Mouse (Mus musculus): Measurements from ENCODE around the gene H2afy2. TPM values are rescaled to one million over a fixed set of nuclear protein-coding genes. Genes with fewer than 3 reads are reported as not detected.

H2afy2 gene
- polyA plus RNA-seq, 1 experiment from 2014 or later: 298 TPM

GRCm38 (mm10) chr10:61738126-61738525 lies 45.8 kb downstream of the H2afy2 start:
- no peaks in the 10 kb centered on the region for H3K4me1 ChIP-seq
- 93% methylated on average over 4 of the region's 4 CpGs for WGBS
- no peak overlapping the region for H3K4me3 ChIP-seq
- no peak overlapping the region for H3K27ac ChIP-seq
- no peaks in the 10 kb centered on the region for H3K27me3 ChIP-seq (ENCODE audit: low read depth, poor library complexity, severe bottlenecking)
- peaks cover 63% of the 10 kb centered on the region for H3K36me3 ChIP-seq
- no peaks in the 10 kb centered on the region for H3K9me3 ChIP-seq (replicated peaks)
- no peak for DNase-seq (ENCODE audit: low spot score)

DNA sequence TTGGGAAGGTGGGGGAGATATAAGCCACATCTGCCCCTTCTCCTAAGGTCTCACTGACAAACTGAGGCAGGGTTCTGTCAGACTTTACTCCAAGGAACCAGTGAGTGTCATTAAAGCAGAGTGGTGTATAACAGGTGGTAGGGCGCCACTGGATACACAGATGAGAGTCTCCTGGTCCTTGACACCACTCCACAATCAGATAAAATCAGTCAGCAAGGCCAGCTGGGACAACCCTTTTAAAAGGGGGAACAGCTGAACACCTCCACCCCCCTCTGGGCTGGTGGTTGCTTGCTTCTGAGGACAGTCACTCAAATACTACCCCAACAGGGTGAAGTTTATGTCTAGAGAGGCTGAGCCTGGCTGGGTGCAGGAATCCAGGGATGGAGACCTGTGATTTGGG lies 46.4 kb downstream of the H2afy2 start:
- H3K36me3 ChIP-seq: peaks cover 57% of the 10 kb centered on the region
- H3K27ac ChIP-seq: no peak overlapping the region
- no peaks in the 10 kb centered on the region for H3K4me1 ChIP-seq
- H3K27me3 ChIP-seq (ENCODE audit: low read depth, poor library complexity, severe bottlenecking): no peaks in the 10 kb centered on the region
- H3K4me3 ChIP-seq: no peak overlapping the region
- DNase-seq (ENCODE audit: low spot score): no peak
- 88% methylated on average over 1 of the region's 1 CpGs for WGBS
- no peaks in the 10 kb centered on the region for H3K9me3 ChIP-seq (replicated peaks)

DNA sequence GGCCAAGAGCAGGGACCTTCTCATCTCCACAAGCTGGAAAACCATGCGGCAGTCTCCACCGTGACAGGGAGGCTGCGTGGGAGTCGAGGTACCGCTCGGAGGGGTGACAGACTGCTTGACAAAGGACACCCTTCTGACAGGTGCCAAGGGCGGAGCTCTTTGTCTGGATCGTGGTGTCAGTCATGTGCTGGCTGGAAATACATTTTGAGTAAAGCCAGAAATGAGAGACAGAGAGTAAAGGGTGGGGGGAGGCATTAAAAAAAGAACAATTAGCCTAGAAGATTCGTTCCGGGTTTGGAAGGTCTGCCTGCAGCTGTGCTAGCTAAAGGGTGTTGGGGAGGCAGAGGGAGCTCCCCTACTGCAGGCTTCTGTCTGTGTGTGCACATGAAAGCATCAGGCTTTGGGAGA lies 47.3 kb downstream of the H2afy2 start:
- Histone ChIP-seq H3K36me3 (peaks cover 49% of the 10 kb centered on the region), H3K4me3 (no peak overlapping the region), H3K9me3 (replicated peaks) (no peaks in the 10 kb centered on the region), H3K27ac (no peak overlapping the region), H3K27me3 (ENCODE audit: low read depth, poor library complexity, severe bottlenecking) (no peaks in the 10 kb centered on the region), H3K4me1 (no peaks in the 10 kb centered on the region; the same call in 1 of the 2 replicates)
- WGBS: 78% methylated on average over 10 of the region's 10 CpGs
- no peak for DNase-seq (ENCODE audit: low spot score)

GRCm38 (mm10) chr10:61734377-61734776 lies 49.6 kb downstream of the H2afy2 start:
- Histone ChIP-seq H3K4me3 (no peak overlapping the region), H3K9me3 (replicated peaks) (no peaks in the 10 kb centered on the region), H3K27me3 (ENCODE audit: low read depth, poor library complexity, severe bottlenecking) (no peaks in the 10 kb centered on the region), H3K4me1 (no peaks in the 10 kb centered on the region; the same call in 1 of the 2 replicates), H3K27ac (no peak overlapping the region), H3K36me3 (peaks cover 31% of the 10 kb centered on the region)
- WGBS: 47% methylated on average over 3 of the region's 3 CpGs
- peak; percentile 58 for DNase-seq (ENCODE audit: low spot score)

DNA sequence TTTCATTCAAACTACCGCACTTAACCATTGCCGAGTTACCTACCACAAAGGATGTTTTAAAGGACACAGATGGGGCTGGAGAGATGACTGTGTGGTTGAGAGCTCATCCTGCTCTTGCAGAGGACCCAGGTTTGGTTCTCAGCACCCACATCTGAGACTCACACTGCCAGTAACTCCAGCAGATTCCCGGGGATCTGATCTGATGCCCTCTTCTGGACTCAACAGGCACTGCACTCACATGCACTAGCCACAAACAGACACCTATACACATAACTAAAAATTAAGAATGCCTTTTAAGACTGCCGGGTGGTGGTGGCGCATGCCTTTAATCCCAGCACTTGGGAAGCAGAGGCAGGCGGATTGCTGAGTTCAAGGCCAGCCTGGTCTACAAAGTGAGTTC lies 53.8 kb downstream of the H2afy2 start:
- Histone ChIP-seq H3K9me3 (replicated peaks) (no peaks in the 10 kb centered on the region), H3K27ac (no peak overlapping the region), H3K27me3 (ENCODE audit: low read depth, poor library complexity, severe bottlenecking) (peaks cover 7% of the 10 kb centered on the region; the same call in 1 of the 2 replicates), H3K4me1 (no peaks in the 10 kb centered on the region; the same call in 1 of the 2 replicates), H3K36me3 (peaks cover 5% of the 10 kb centered on the region; the same call in 1 of the 2 replicates), H3K4me3 (no peak overlapping the region)
- 96% methylated on average over 6 of the region's 6 CpGs for WGBS
- DNase-seq (ENCODE audit: low spot score): no peak

DNA sequence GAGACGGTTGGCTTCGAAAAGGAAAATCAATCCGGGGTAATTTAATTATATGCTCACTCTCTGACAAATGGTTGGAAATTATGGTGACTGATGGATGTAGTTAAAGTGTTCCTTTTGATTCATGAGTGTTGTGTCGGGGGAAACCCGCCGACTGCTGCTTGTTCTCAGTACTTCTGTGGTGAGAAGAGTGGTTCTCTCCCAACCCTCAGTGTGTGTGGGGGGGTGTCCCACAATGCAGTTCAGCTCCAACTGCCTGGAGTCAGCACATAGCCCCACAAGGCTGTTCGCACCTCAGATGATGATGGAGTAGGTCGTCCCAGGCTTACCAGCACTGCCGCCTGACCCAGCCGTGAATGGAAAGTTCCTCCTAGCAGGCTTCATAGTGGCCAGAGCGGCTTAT lies 54.8 kb downstream of the H2afy2 start:
- Histone ChIP-seq H3K27ac (no peak overlapping the region), H3K9me3 (replicated peaks) (no peaks in the 10 kb centered on the region), H3K4me1 (no peaks in the 10 kb centered on the region; the same call in 1 of the 2 replicates), H3K4me3 (no peak overlapping the region), H3K27me3 (ENCODE audit: low read depth, poor library complexity, severe bottlenecking) (peaks cover 7% of the 10 kb centered on the region; the same call in 1 of the 2 replicates), H3K36me3 (peaks cover 5% of the 10 kb centered on the region; the same call in 1 of the 2 replicates)
- no peak for DNase-seq (ENCODE audit: low spot score)
- WGBS: 41% methylated on average over 11 of the region's 11 CpGs

DNA sequence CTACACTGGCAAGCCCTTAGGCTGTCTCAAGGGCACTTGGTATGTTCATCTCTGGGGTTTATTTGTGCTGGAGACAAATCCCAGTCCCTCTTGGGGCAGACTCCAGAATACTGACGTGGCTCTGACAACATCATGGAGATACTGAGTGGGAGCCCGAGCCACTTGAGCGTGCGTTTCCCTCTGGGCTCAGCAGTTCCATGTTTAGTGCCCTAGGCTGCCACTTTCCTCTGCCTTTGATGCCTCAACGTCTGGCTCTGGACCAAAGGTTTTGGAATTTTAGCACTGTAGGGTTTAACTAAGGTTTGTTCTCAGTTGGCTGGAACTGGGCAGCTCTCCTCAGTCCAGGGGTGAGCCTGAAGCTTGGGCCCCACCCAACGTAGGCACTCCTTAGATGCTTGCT lies 60.7 kb downstream of the H2afy2 start:
- Histone ChIP-seq H3K27me3 (ENCODE audit: low read depth, poor library complexity, severe bottlenecking) (peaks cover under 1% of the 10 kb centered on the region; the same call in 1 of the 2 replicates), H3K27ac (no peak overlapping the region), H3K9me3 (replicated peaks) (no peaks in the 10 kb centered on the region), H3K4me1 (no peaks in the 10 kb centered on the region), H3K36me3 (no peaks in the 10 kb centered on the region), H3K4me3 (no peak overlapping the region)
- DNase-seq (ENCODE audit: low spot score): no peak
- 75% methylated on average over 6 of the region's 6 CpGs for WGBS

DNA sequence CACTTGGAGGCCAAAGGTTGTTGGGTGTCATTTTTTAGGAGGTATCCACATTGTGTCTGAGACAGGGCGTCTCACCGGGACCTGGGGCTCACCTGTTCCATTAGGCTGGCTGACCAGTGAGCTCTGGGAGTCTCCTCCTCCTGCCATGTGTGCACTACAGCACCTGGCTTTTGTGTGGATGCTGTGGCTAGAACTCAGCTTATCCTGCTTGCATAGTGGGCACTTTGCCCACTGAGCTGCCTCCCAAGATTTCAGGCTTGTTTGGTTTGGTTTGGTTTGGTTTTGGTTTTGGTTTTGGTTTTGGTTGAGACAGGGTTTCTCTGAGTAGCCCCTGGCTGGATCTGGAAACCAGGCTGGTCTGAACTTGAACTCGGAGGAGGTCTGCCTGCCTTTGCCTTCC lies 61.7 kb downstream of the H2afy2 start:
- Histone ChIP-seq H3K27ac (no peak overlapping the region), H3K4me3 (no peak overlapping the region), H3K9me3 (replicated peaks) (no peaks in the 10 kb centered on the region), H3K36me3 (no peaks in the 10 kb centered on the region), H3K27me3 (ENCODE audit: low read depth, poor library complexity, severe bottlenecking) (no peaks in the 10 kb centered on the region), H3K4me1 (no peaks in the 10 kb centered on the region)
- WGBS: 81% methylated on average over 3 of the region's 3 CpGs
- DNase-seq (ENCODE audit: low spot score): no peak

- H3K27me3 ChIP-seq (ENCODE audit: low read depth, poor library complexity, severe bottlenecking): peaks cover 16% of the 10 kb centered on the region; the same call in 1 of the 2 replicates
- no peak for DNase-seq (ENCODE audit: low spot score)
- H3K9me3 ChIP-seq (replicated peaks): no peaks in the 10 kb centered on the region
- H3K27ac ChIP-seq: 0 out of 2 replicates have a peak overlapping the region, but pooled peaks have one; percentile 12
- H3K4me3 ChIP-seq: no peak overlapping the region
- peaks cover 8% of the 10 kb centered on the region for H3K4me1 ChIP-seq
- no peaks in the 10 kb centered on the region for H3K36me3 ChIP-seq
- WGBS: 88% methylated on average over 7 of the region's 7 CpGs
These were observed 63.6 kb downstream of the H2afy2 start for GRCm38 (mm10) chr10:61720331-61720730.

GRCm38 (mm10) chr10:61717406-61718296 lies 66.3 kb downstream of the H2afy2 start:
- Histone ChIP-seq H3K27me3 (ENCODE audit: low read depth, poor library complexity, severe bottlenecking) (peaks cover 17% of the 10 kb centered on the region; the same call in 1 of the 2 replicates), H3K4me3 (no peak overlapping the region), H3K9me3 (replicated peaks) (no peaks in the 10 kb centered on the region), H3K36me3 (no peaks in the 10 kb centered on the region), H3K4me1 (peaks cover 17% of the 10 kb centered on the region), H3K27ac (no peak overlapping the region)
- DNase-seq (ENCODE audit: low spot score): no peak
- WGBS: 90% methylated on average over 12 of the region's 12 CpGs

- Histone ChIP-seq H3K4me1 (peaks cover 17% of the 10 kb centered on the region), H3K27ac (no peak overlapping the region), H3K4me3 (peak overlapping the region; percentile 67; the same call in 1 of the 2 replicates), H3K36me3 (no peaks in the 10 kb centered on the region), H3K9me3 (replicated peaks) (no peaks in the 10 kb centered on the region), H3K27me3 (ENCODE audit: low read depth, poor library complexity, severe bottlenecking) (peaks cover 17% of the 10 kb centered on the region; the same call in 1 of the 2 replicates)
- DNase-seq (ENCODE audit: low spot score): no peak
- 78% methylated on average over 7 of the region's 7 CpGs for WGBS
These were observed 67.7 kb downstream of the H2afy2 start for GRCm38 (mm10) chr10:61715996-61716864.

DNA sequence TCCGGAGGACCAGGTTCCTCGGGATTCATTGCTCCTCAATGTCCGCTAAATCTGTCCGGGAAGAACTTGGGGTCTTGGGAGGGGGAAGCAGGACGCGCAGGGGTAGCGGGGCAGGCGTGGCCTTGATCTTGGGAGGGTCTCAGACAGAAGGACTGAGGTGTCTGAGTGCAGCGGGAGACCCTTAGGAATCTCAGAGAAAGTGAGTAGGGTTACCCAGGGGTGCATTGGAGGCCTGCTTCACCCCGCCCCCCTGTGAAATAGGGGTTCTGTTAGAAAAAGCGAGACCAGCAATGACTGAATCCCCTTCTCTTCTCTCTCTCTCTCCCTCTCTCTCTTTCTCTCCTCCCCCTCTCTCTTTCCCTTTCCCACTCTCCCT lies 68.5 kb downstream of the H2afy2 start:
- Histone ChIP-seq H3K4me1 (peaks cover 17% of the 10 kb centered on the region), H3K27me3 (ENCODE audit: low read depth, poor library complexity, severe bottlenecking) (peaks cover 17% of the 10 kb centered on the region; the same call in 1 of the 2 replicates), H3K27ac (peak overlapping the region; percentile 64), H3K4me3 (peak overlapping the region; percentile 67), H3K36me3 (no peaks in the 10 kb centered on the region), H3K9me3 (replicated peaks) (no peaks in the 10 kb centered on the region)
- 3% methylated on average over 11 of the region's 11 CpGs for WGBS
- DNase-seq (ENCODE audit: low spot score): no peak
